Mouse (Mus musculus): ENCODE measurements at regions not wholly inside any gene's neighbourhood (a gene's known extent, or its start where the extent isn't known, plus 50 kb on each side); places are given as distances from the start of the nearest gene placed in this dataset.

- WGBS = 37% methylated on average over 9 of the region's 9 CpGs
- H3K4me3 ChIP-seq (replicated peaks) = no peak overlapping the region
- peak; percentile 63 for ATAC-seq
Measured at GRCm38 (mm10) chr8:93591608-93592301, 56.1 kb upstream of the Ces5a start.

GRCm38 (mm10) chr8:93592302-93592651 is 56.6 kb upstream of the Ces5a start:
- Histone ChIP-seq H3K27me3 (replicated peaks) (no peaks in the 10 kb centered on the region), H3K4me1 (replicated peaks) (no peaks in the 10 kb centered on the region), H3K9ac (no peak overlapping the region), H3K27ac (no peak overlapping the region), H3K4me2 (replicated peaks) (no peak overlapping the region), H3K36me3 (no peaks in the 10 kb centered on the region), H3K9me3 (no peaks in the 10 kb centered on the region), H3K4me3 (replicated peaks) (no peak overlapping the region)
- ATAC-seq = no peak
- 39% methylated on average over 3 of the region's 3 CpGs for WGBS

More at GRCm38 (mm10) chr8:93591608-93592301, 56.1 kb upstream of the Ces5a start:
- H3K4me2 ChIP-seq (replicated peaks) = no peak overlapping the region
- no peak overlapping the region for H3K27ac ChIP-seq
- no peak overlapping the region for H3K9ac ChIP-seq
- H3K4me1 ChIP-seq (replicated peaks) = no peaks in the 10 kb centered on the region
- H3K36me3 ChIP-seq = no peaks in the 10 kb centered on the region
- no peaks in the 10 kb centered on the region for H3K27me3 ChIP-seq (replicated peaks)
- H3K9me3 ChIP-seq = no peaks in the 10 kb centered on the region

GRCm38 (mm10) chr8:93598613-93599121 is 63.0 kb upstream of the Ces5a start:
- H3K36me3 ChIP-seq = no peaks in the 10 kb centered on the region
- no peak overlapping the region for H3K4me3 ChIP-seq (replicated peaks)
- no peaks in the 10 kb centered on the region for H3K9me3 ChIP-seq
- H3K9ac ChIP-seq = no peak overlapping the region
- H3K4me1 ChIP-seq (replicated peaks) = peaks cover 8% of the 10 kb centered on the region; the same call in 1 of the 2 replicates
- H3K27me3 ChIP-seq (replicated peaks) = no peaks in the 10 kb centered on the region
- peak overlapping the region; percentile 42; the same call in 1 of the 2 replicates for H3K27ac ChIP-seq
- 21% methylated on average over 11 of the region's 11 CpGs for WGBS
- H3K4me2 ChIP-seq (replicated peaks) = peak overlapping the region; percentile 24; the same call in 1 of the 2 replicates
- peak; percentile 66 for ATAC-seq

GRCm38 (mm10) chr8:93599306-93599705 is 63.7 kb upstream of the Ces5a start:
- Histone ChIP-seq H3K36me3 (no peaks in the 10 kb centered on the region), H3K4me2 (replicated peaks) (0 out of 2 replicates have a peak overlapping the region, but pooled peaks have one; percentile 24)
- ATAC-seq = no peak

GRCm38 (mm10) chr8:93599776-93600175 is 64.1 kb upstream of the Ces5a start:
- no peak overlapping the region for H3K4me3 ChIP-seq (replicated peaks)
- 0 out of 2 replicates have a peak, but pooled peaks have one; percentile 36 for ATAC-seq
- no peak overlapping the region for H3K9ac ChIP-seq
- no peak overlapping the region for H3K4me2 ChIP-seq (replicated peaks)
- H3K4me1 ChIP-seq (replicated peaks) = peaks cover 8% of the 10 kb centered on the region; the same call in 1 of the 2 replicates
- H3K27ac ChIP-seq = peak overlapping the region; percentile 51; the same call in 1 of the 2 replicates
- H3K27me3 ChIP-seq (replicated peaks) = no peaks in the 10 kb centered on the region
- no peaks in the 10 kb centered on the region for H3K9me3 ChIP-seq
- WGBS = 31% methylated on average over 8 of the region's 8 CpGs
- H3K36me3 ChIP-seq = no peaks in the 10 kb centered on the region

More at GRCm38 (mm10) chr8:93599306-93599705, 63.7 kb upstream of the Ces5a start:
- Histone ChIP-seq H3K4me1 (replicated peaks) (peaks cover 8% of the 10 kb centered on the region; the same call in 1 of the 2 replicates), H3K9ac (no peak overlapping the region), H3K9me3 (no peaks in the 10 kb centered on the region), H3K27ac (peak overlapping the region; percentile 51; the same call in 1 of the 2 replicates), H3K27me3 (replicated peaks) (no peaks in the 10 kb centered on the region), H3K4me3 (replicated peaks) (no peak overlapping the region)
- 44% methylated on average over 9 of the region's 9 CpGs for WGBS

- H3K9me3 ChIP-seq = no peaks in the 10 kb centered on the region
- H3K27ac ChIP-seq = no peak overlapping the region
- no peak overlapping the region for H3K4me3 ChIP-seq (replicated peaks)
- H3K9ac ChIP-seq = no peak overlapping the region
- ATAC-seq = peak; percentile 49; the same call in 1 of the 2 replicates
- no peaks in the 10 kb centered on the region for H3K36me3 ChIP-seq
- 28% methylated on average over 18 of the region's 18 CpGs for WGBS
- no peaks in the 10 kb centered on the region for H3K4me1 ChIP-seq (replicated peaks)
- H3K27me3 ChIP-seq (replicated peaks) = no peaks in the 10 kb centered on the region
- 0 out of 2 replicates have a peak overlapping the region, but pooled peaks have one; percentile 3 for H3K4me2 ChIP-seq (replicated peaks)
Measured at GRCm38 (mm10) chr8:93626807-93627526, 91.3 kb upstream of the Ces5a start.

GRCm38 (mm10) chr8:93627626-93628025 is 92.0 kb upstream of the Ces5a start:
- WGBS = 69% methylated on average over 6 of the region's 6 CpGs
- H3K4me2 ChIP-seq (replicated peaks) = no peak overlapping the region

GRCm38 (mm10) chr8:93632896-93633295 is 97.3 kb upstream of the Ces5a start:
- no peaks in the 10 kb centered on the region for H3K36me3 ChIP-seq
- no peak overlapping the region for H3K27ac ChIP-seq
- no peaks in the 10 kb centered on the region for H3K9me3 ChIP-seq
- no peak overlapping the region for H3K4me2 ChIP-seq (replicated peaks)
- ATAC-seq = no peak
- H3K4me3 ChIP-seq (replicated peaks) = no peak overlapping the region
- H3K9ac ChIP-seq = no peak overlapping the region
- no peaks in the 10 kb centered on the region for H3K4me1 ChIP-seq (replicated peaks)
- H3K27me3 ChIP-seq (replicated peaks) = no peaks in the 10 kb centered on the region
- 76% methylated on average over 8 of the region's 8 CpGs for WGBS

More at GRCm38 (mm10) chr8:93627626-93628025, 92.0 kb upstream of the Ces5a start:
- no peaks in the 10 kb centered on the region for H3K36me3 ChIP-seq
- H3K27ac ChIP-seq = no peak overlapping the region
- no peaks in the 10 kb centered on the region for H3K27me3 ChIP-seq (replicated peaks)
- no peak for ATAC-seq
- no peaks in the 10 kb centered on the region for H3K9me3 ChIP-seq
- no peaks in the 10 kb centered on the region for H3K4me1 ChIP-seq (replicated peaks)
- no peak overlapping the region for H3K9ac ChIP-seq
- H3K4me3 ChIP-seq (replicated peaks) = no peak overlapping the region

GRCm38 (mm10) chr8:93642770-93643169 is 107.1 kb upstream of the Ces5a start:
- no peak overlapping the region for H3K27ac ChIP-seq

GRCm38 (mm10) chr8:93643471-93644215 is 108.0 kb upstream of the Ces5a start:
- WGBS = 53% methylated on average over 4 of the region's 4 CpGs
- ATAC-seq = no peak
- no peak overlapping the region for H3K4me3 ChIP-seq (replicated peaks)
- no peaks in the 10 kb centered on the region for H3K4me1 ChIP-seq (replicated peaks)
- no peak overlapping the region for H3K9ac ChIP-seq
- H3K27ac ChIP-seq = no peak overlapping the region
- no peaks in the 10 kb centered on the region for H3K36me3 ChIP-seq
- H3K4me2 ChIP-seq (replicated peaks) = no peak overlapping the region
- H3K27me3 ChIP-seq (replicated peaks) = no peaks in the 10 kb centered on the region
- no peaks in the 10 kb centered on the region for H3K9me3 ChIP-seq

More at GRCm38 (mm10) chr8:93642770-93643169, 107.1 kb upstream of the Ces5a start:
- Histone ChIP-seq H3K9me3 (no peaks in the 10 kb centered on the region), H3K4me2 (replicated peaks) (no peak overlapping the region), H3K27me3 (replicated peaks) (no peaks in the 10 kb centered on the region), H3K9ac (no peak overlapping the region), H3K4me1 (replicated peaks) (no peaks in the 10 kb centered on the region), H3K4me3 (replicated peaks) (no peak overlapping the region), H3K36me3 (no peaks in the 10 kb centered on the region)
- ATAC-seq = no peak
- WGBS = 68% methylated on average over 2 of the region's 2 CpGs

GRCm38 (mm10) chr8:93653421-93653820 is 117.8 kb upstream of the Ces5a start:
- WGBS = 89% methylated on average over 2 of the region's 2 CpGs
- Histone ChIP-seq H3K27ac (no peak overlapping the region), H3K27me3 (replicated peaks) (no peaks in the 10 kb centered on the region), H3K4me3 (replicated peaks) (no peak overlapping the region), H3K9me3 (no peaks in the 10 kb centered on the region), H3K4me1 (replicated peaks) (no peaks in the 10 kb centered on the region), H3K4me2 (replicated peaks) (no peak overlapping the region), H3K9ac (no peak overlapping the region), H3K36me3 (no peaks in the 10 kb centered on the region)
- no peak for ATAC-seq
